In the genomic region with DNA sequence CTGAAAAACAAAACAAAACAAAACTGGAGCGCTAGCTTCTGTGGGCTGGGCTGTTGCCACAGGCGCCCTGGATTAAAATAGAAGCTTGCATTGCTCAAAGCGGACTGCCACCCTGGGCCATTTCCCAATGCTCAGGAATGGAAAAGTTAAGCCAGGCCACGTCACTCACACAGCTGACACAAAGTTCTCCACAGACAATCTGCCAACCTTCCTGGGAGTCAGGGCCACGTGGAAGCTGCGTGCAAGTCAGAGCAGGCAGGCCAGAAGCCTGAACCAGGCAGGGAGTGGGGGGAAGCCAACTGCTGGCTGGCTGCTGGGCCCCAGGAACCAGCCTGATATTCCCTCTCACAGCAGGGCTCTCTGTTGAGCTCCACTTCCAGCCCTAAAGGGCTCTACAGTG, we compare ENCODE assay signal across 8 mouse cellular contexts. TPM values are rescaled to one million over a fixed set of nuclear protein-coding genes. Genes with fewer than 3 reads are reported as not detected.
DNase-seq lines count a peak whose midpoint lies in the region; ATAC-seq lines count a peak whose summit lies in the region.
"Had no signal": no experiment of that assay in that cellular context is flagged by ENCODE, and none has a peak within 500 bp of the region (broad histone marks: within the 10 kb centered on the region; RNA-seq: fewer than 3 reads in every experiment).

No protein-coding gene starts in this region.

- no peaks in the 10 kb centered on the region for H3K27me3 ChIP-seq in forebrain, embryonic 12.5 days

- H3K4me3 ChIP-seq in forebrain, embryonic 12.5 days (replicated peaks) = no peak overlapping the region
- H3K4me3 ChIP-seq: erythroblast, embryonic 14.5 days had no signal

- intact Hi-C loops in left cerebral cortex, postnatal 14 days (cut with DNase I) = no loop called here
- intact Hi-C loops in heart, postnatal 10 days (cut with DNase I) = no loop called here

- H3K27ac ChIP-seq in forebrain, embryonic 12.5 days = no peak overlapping the region

- no peak overlapping the region for H3K9ac ChIP-seq in forebrain, embryonic 12.5 days

- 65% methylated on average over 6 of the region's 6 CpGs for WGBS in forebrain, embryonic 12.5 days

- ATAC-seq in megakaryocyte, adult 5-6 weeks (ENCODE audit: poor library complexity, severe bottlenecking) = peak; percentile 49
- no peak for ATAC-seq in forebrain, embryonic 12.5 days (ENCODE audit: low FRiP score)

- no peaks in the 10 kb centered on the region for H3K36me3 ChIP-seq in forebrain, embryonic 12.5 days (replicated peaks)

- no peak overlapping the region for H3K4me2 ChIP-seq in forebrain, embryonic 12.5 days

- peak; percentile 6 to 19 for DNase-seq in left cerebral cortex, adult 18-20 months (ENCODE audit: low spot score in 2 of 2)
- DNase-seq in left cerebral cortex, postnatal 14 days (ENCODE audit: low spot score in 2 of 2) = no peak
- peak; percentile 14 to 21 for DNase-seq in cerebellum, postnatal 10 days
- peak; percentile 83 to 87 for DNase-seq in heart, postnatal 10 days
- no peak for DNase-seq in kidney, postnatal 36 days

- H3K4me1 ChIP-seq in forebrain, embryonic 12.5 days = no peaks in the 10 kb centered on the region

- H3K9me3 ChIP-seq in forebrain, embryonic 12.5 days = no peaks in the 10 kb centered on the region

RNA-seq across cellular contexts. Expression of gene Serpina12, which starts 2.8 kb away (rescaled TPM):
- total RNA-seq in left cerebral cortex, adult 18-20 months (2021) = under 1 TPM in 1 of 2 experiments, not detected in 1; 0.09 TPM
- total RNA-seq in left cerebral cortex, postnatal 14 days (2021) = not detected
- not detected for total RNA-seq in heart, postnatal 10 days (2021)
- 0.05 and 0.07 TPM in 2 replicates for total RNA-seq in megakaryocyte, adult 5-6 weeks (2015)
- total RNA-seq in megakaryocyte, adult 5-6 weeks (2017) = not detected in 2 replicates
- not detected in 2 replicates for polyA plus RNA-seq in forebrain, embryonic 12.5 days (2016; fragmentation: Nextera tagmentation; extraction: Ambion mirVana)
- polyA plus RNA-seq: erythroblast, embryonic 14.5 days had no signal

RNA-seq across cellular contexts. Expression of gene Serpina9, which starts 27.8 kb away (rescaled TPM):
- total RNA-seq in left cerebral cortex, adult 18-20 months (2021) = 1 to 10 TPM; 4.8 to 5.5 TPM
- total RNA-seq in left cerebral cortex, postnatal 14 days (2021) = 1 to 10 TPM in 1 of 2 experiments, under 1 TPM in 1; 0.77 to 1.4 TPM
- not detected for total RNA-seq in heart, postnatal 10 days (2021)
- total RNA-seq in megakaryocyte, adult 5-6 weeks (2015) = not detected in 2 replicates
- not detected in 2 replicates for total RNA-seq in megakaryocyte, adult 5-6 weeks (2017)
- polyA plus RNA-seq in forebrain, embryonic 12.5 days (2016; fragmentation: Nextera tagmentation; extraction: Ambion mirVana) = not detected in 2 replicates
- polyA plus RNA-seq: erythroblast, embryonic 14.5 days had no signal

RNA-seq across cellular contexts. Expression of gene Serpina11, which starts 51.6 kb away (rescaled TPM):
- not detected for total RNA-seq in left cerebral cortex, adult 18-20 months (2021)
- not detected for total RNA-seq in left cerebral cortex, postnatal 14 days (2021)
- total RNA-seq in heart, postnatal 10 days (2021) = not detected
- 0.22 and 0.34 TPM in 2 replicates for total RNA-seq in megakaryocyte, adult 5-6 weeks (2015)
- 0.77 and 1.3 TPM in 2 replicates for total RNA-seq in megakaryocyte, adult 5-6 weeks (2017)
- polyA plus RNA-seq in forebrain, embryonic 12.5 days (2016; fragmentation: Nextera tagmentation; extraction: Ambion mirVana) = not detected in 2 replicates
- polyA plus RNA-seq: erythroblast, embryonic 14.5 days had no signal

RNA-seq across cellular contexts. Expression of gene Serpina5, which starts 59.5 kb away (rescaled TPM):
- not detected for total RNA-seq in left cerebral cortex, adult 18-20 months (2021)
- not detected for total RNA-seq in left cerebral cortex, postnatal 14 days (2021)
- total RNA-seq in heart, postnatal 10 days (2021) = not detected
- total RNA-seq in megakaryocyte, adult 5-6 weeks (2015) = not detected in 2 replicates
- total RNA-seq in megakaryocyte, adult 5-6 weeks (2017) = not detected in 2 replicates
- polyA plus RNA-seq in forebrain, embryonic 12.5 days (2016; fragmentation: Nextera tagmentation; extraction: Ambion mirVana) = not detected in 2 replicates
- polyA plus RNA-seq: erythroblast, embryonic 14.5 days had no signal

Comparison
In these comparisons a context has a peak if more than half of its experiments do, and no peak if none do; other contexts are left out.
1. DNase-seq: peak in left cerebral cortex, adult 18-20 months (2 of 2), cerebellum, postnatal 10 days (2 of 2) and heart, postnatal 10 days (2 of 2); none in left cerebral cortex, postnatal 14 days (0 of 2) and kidney, postnatal 36 days (0 of 2).